Mouse (Mus musculus): ENCODE results near the gene Mtfmt. TPM values are rescaled to one million over a fixed set of nuclear protein-coding genes. Genes with fewer than 3 reads are reported as not detected.

The Mtfmt gene
- polyA plus RNA-seq (2012; rRNA removed; ENCODE audit: low replicate concordance) = 12.4 and 14.4 TPM in 2 replicates

DNA sequence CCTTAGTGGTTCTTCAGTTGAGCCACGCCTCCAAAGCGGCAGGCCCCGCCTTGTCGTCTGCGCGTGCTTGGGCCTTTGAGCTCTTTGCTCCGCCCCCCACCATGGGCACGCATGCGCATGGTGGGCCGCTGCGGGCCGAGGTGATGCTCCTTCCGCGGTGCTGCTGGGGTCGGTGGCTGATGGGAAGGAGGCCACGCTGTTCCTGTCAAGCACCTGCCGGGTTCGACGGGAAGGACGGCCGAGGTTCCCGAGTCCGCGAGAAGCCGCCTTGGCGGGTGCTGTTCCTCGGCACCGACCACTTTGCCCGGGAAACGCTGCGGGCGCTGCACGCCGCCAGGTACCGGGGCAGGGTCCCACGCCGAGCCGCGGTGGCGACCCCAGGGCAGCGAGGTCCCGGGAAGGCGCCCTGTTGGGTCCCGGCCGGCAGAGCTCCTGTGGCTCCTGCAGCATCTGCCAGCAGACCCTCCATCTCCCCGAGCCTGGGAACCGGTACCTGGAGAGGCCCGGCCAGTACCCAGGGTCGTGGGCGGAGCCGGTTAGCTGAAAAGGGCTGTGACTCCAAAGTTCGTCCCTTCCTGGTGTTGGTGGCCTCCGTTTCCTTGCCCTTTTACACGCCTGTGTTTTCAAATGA lies at the start of gene Mtfmt:
Gene Mtfmt, plus strand, starts transcription at position 112 of the 631 bp plus-strand sequence.

DNA sequence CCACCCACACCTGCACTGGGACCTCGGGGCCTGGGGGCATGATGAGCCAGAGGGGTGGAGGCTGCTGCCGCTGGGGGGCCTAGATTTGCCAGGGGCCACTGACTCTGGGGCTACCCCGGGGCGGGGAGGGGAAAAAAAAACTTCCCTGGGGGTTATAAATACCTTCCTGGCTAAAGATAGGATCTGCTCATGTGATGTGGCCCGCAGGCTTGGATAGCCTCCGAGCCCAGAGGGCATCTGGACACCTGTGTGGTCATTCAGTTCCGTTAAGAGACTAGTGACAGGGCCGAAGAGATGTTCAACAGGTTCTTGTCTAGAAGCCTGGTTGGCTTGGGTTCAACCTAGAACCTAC lies 44.0 kb upstream of the Mtfmt start, which contains the start of gene Kbtbd13:
Gene Kbtbd13, minus strand, starts transcription at position 40 of the 352 bp plus-strand sequence.

GRCm38 (mm10) chr9:65398279-65398678 lies 37.3 kb upstream of the Mtfmt start, which contains the start of gene Rasl12:
Gene Rasl12 (plus strand): TSS chr9:65398506.

DNA sequence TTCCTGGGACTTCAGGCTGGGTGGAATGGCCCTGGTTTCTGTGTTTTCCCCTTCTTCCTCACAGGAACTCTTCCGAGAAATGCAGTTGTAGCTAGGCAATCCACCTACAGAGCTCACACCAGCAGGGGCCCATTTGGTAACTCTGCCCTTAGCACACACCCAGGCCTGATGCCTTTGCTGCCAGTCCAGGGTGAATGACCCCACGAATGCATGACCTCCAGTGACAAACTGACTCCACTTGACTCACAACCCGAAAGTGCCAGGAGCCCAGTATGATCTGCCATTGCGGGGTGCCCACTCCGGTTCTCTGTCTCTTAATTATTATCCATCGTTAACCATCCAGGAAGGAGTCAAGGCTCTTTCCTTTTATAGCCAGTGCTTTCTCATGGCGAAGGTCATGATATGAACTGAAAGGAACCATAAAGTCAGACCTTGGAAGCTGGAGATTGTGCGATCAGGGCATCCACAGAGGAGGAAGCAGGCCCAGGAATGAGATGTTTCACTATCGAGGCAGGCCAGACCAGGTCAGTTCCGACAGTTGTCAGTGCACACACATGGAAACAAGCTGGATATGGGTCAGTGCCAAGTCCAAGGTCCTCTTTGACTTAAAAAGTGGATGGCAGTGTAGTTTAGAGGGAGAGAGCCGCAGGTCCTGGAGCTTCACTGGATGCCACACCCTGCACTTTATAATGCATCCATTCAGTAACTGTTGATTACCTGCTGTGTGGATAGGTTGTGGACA lies 12.7 kb upstream of the Mtfmt start, which contains the start of gene Slc51b:
Gene Slc51b, minus strand, starts transcription at position 196 of the 742 bp plus-strand sequence.

GRCm38 (mm10) chr9:65460732-65461442 lies 25.3 kb downstream of the Mtfmt start, which contains the start of gene Spg21:
Gene Spg21 (plus strand): TSS chr9:65460947.

Other genes starting within 250 kb of the Mtfmt start
- 14.8 and 20.1 TPM in 2 replicates for gene Parp16, start 240.4 kb upstream of the Mtfmt start, polyA plus RNA-seq (2012; rRNA removed; ENCODE audit: low replicate concordance)
- 17.1 and 26.0 TPM in 2 replicates for gene Cilp, start 170.6 kb upstream of the Mtfmt start, polyA plus RNA-seq (2012; rRNA removed; ENCODE audit: low replicate concordance)
- 13.1 and 16.5 TPM in 2 replicates for gene Clpx, start 141.5 kb upstream of the Mtfmt start, polyA plus RNA-seq (2012; rRNA removed; ENCODE audit: low replicate concordance)
- 6.5 and 10.1 TPM in 2 replicates for gene Pdcd7, start 89.7 kb upstream of the Mtfmt start, polyA plus RNA-seq (2012; rRNA removed; ENCODE audit: low replicate concordance)
- gene Ubap1l, start 74.7 kb upstream of the Mtfmt start, polyA plus RNA-seq (2012; rRNA removed; ENCODE audit: low replicate concordance) = 0.16 and 0.27 TPM in 2 replicates
- 1.8 and 2.6 TPM in 2 replicates for gene Kbtbd13, start 44.1 kb upstream of the Mtfmt start, polyA plus RNA-seq (2012; rRNA removed; ENCODE audit: low replicate concordance)
- gene Rasl12, start 37.3 kb upstream of the Mtfmt start, polyA plus RNA-seq (2012; rRNA removed; ENCODE audit: low replicate concordance) = 45.7 and 82.2 TPM in 2 replicates
- not detected in 2 replicates for gene Slc51b, start 12.8 kb upstream of the Mtfmt start, polyA plus RNA-seq (2012; rRNA removed; ENCODE audit: low replicate concordance)
- 40.3 and 57.6 TPM in 2 replicates for gene Spg21, start 25.2 kb downstream of the Mtfmt start, polyA plus RNA-seq (2012; rRNA removed; ENCODE audit: low replicate concordance)
- gene Ankdd1a, start 84.4 kb downstream of the Mtfmt start, polyA plus RNA-seq (2012; rRNA removed; ENCODE audit: low replicate concordance) = 0.45 and 0.82 TPM in 2 replicates
- gene Plekho2, start 144.3 kb downstream of the Mtfmt start, polyA plus RNA-seq (2012; rRNA removed; ENCODE audit: low replicate concordance) = 34.8 and 57.1 TPM in 2 replicates
- 0.20 and 1.8 TPM in 2 replicates for gene Pif1, start 151.4 kb downstream of the Mtfmt start, polyA plus RNA-seq (2012; rRNA removed; ENCODE audit: low replicate concordance)
- 60.9 and 102 TPM in 2 replicates for gene Rbpms2, start 193.9 kb downstream of the Mtfmt start, polyA plus RNA-seq (2012; rRNA removed; ENCODE audit: low replicate concordance)
- 133 and 140 TPM in 2 replicates for gene Oaz2, start 232.2 kb downstream of the Mtfmt start, polyA plus RNA-seq (2012; rRNA removed; ENCODE audit: low replicate concordance)

Data from subcutaneous adipose tissue, adult 2 months (tissue).